Mouse (Mus musculus) retina, embryonic 14.5 days (tissue): ENCODE data around the gene Arntl.
A peak's percentile ranks its signal among the peaks of the same experiment; 100 is the strongest.
"Not testable (repeated sequence)": the region's sequence is repeated elsewhere in the genome, so short reads cannot be mapped to it uniquely, and the experiment has no call there.

Experiments
- DNase-seq: peaks from one replicate; pipeline ENCODE4 v3.0.0-alpha.2; 2015; ENCODE audit warnings: low spot score

Arntl gene

GRCm38 (mm10) chr7:113251001-113251400 is 43.7 kb downstream of the Arntl start:
- no peak for DNase-seq

- DNase-seq = no peak
These were observed 44.3 kb downstream of the Arntl start for GRCm38 (mm10) chr7:113251554-113251953.

DNA sequence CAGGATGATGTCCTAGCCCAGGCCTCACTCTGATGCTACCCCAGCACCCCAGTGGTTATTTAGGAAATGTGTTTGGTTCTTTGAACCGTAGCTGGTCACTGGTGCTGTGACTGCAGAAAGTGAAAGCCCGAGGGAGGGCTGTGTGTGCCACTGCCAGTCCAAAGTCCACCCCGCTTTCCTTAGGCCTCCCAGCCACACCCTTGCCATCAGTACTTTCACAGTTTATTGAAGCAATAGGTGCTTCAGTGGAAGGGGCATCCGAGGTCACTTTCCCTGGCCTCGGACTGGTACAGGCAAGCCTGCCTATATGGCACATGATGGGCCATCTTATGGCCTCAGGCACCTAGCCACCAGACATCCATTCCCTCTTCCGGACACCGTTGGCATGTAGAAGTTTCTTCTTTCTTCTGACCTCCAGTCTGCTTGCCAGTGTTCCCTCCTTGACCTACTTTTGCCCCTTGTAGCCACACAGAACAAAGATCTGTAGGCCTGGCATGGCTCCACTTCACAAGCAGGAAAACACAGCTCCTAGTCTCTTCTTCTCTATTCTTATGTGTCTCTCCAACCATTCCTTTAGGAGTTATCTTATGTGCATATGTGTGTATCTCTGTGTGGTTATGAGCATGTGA is 46.6 kb downstream of the Arntl start:
- no peak for DNase-seq

- peak; percentile 84 for DNase-seq
These were observed 48.8 kb downstream of the Arntl start for GRCm38 (mm10) chr7:113256046-113256445.

DNA sequence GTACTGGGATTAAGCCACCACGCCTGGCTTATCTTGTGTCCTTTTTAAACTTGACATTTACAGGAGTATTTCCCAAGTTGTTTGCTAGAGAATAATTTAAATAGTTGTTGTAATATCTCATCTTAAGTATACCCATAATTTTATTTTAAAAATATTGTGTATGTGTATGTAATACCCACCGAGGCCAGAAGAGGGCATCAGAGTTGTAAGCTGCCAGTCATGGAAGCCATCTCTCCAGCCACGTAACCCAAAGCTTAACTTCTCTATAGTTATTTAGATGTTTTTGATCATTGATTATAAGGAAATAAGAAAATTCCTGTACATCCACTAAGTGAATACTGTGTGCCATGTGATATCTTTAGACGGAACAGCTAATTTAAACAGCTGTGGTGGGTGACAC is 51.2 kb downstream of the Arntl start:
- DNase-seq = no peak

GRCm38 (mm10) chr7:113260321-113261167 is 53.3 kb downstream of the Arntl start:
- DNase-seq = peak; percentile 38

- no peak for DNase-seq
These were observed 54.4 kb downstream of the Arntl start for GRCm38 (mm10) chr7:113261690-113262089.

DNA sequence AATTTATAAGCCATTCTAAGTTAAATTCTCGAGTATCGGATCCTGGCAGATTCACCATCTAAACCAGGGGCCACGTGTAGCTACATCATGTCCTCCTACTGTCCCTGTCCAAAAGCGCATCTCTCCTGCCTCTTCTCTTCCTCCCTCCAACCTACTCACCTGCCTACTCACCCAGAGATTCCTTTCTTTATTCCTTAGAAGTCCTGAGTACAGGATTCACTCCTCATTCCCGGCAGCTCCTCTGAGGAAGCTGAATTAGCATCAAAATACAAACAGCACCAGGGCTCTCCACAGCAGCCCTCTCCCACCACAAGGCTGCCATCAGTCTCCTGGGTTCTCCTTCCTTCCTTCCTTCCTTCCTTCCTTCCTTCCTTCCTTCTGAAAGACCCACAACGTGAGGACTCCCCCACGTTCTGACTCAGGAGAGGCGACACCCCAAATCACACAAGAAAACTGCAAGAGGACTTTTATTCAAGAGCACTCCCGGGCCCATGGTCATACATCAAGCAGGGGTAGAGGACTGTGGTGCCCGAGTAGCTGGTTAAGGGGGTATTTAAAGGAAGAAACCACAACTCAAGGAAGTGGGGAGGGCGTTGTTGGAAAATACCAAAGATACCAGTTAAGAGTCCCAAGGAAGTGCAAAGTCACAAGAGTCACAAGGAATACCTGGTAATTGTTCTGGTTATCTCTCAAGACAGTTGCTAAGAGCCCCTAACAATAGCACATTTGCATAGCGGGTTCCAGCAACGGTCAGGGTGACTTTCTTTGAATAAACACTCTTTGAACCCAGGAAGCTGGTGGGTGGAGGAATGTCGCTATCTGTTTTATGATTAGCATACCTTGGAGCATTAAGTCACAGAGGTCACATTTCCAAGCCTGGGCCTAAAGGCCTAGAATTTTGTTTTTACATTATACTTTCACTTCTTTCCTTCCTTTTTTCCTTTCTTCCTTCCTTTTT is 55.5 kb downstream of the Arntl start:
- not testable (repeated sequence) for DNase-seq

DNA sequence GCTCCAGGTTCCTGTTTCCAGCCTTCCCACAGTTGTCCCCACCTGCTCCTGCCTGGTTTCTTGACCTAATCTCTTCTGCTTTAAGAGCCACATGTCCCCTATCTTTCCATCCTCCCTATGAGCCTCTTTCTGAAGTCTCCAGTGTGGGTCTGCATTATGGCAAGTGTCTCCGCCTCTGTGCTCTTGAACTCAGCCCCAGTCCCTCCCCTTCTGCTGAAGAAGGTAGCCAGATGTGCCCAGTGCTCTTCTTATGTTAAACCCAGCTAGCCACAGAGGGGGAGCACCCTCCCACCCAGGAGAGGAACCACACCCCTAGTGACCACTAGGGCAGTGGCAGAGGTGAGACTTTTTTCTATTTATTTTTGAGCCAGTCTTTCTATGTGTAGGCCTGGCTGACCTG is 56.7 kb downstream of the Arntl start:
- no peak for DNase-seq

- DNase-seq = peak; percentile 78
These were observed 61.0 kb downstream of the Arntl start for GRCm38 (mm10) chr7:113268287-113268686.

DNA sequence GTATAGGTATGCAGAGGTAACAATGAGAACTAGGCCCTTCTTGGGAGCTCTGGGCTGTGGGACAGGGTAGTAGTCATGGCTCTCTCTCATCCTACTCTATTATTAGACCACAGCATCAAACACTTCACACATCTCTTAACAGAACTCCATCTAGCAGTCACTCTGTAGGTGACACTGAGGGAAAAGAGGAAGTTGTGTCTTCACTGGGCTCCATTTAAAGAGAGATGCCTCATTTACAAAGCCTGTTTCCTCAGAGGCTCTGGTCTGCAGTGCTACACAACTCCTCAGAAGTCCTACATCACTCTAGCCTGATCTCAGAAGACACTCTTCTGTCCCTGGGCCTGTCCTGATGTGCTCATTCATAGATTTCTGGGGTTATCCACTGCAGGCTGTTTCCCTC is 61.8 kb downstream of the Arntl start:
- no peak for DNase-seq

- no peak for DNase-seq
These were observed 62.7 kb downstream of the Arntl start for GRCm38 (mm10) chr7:113269921-113270320.

DNA sequence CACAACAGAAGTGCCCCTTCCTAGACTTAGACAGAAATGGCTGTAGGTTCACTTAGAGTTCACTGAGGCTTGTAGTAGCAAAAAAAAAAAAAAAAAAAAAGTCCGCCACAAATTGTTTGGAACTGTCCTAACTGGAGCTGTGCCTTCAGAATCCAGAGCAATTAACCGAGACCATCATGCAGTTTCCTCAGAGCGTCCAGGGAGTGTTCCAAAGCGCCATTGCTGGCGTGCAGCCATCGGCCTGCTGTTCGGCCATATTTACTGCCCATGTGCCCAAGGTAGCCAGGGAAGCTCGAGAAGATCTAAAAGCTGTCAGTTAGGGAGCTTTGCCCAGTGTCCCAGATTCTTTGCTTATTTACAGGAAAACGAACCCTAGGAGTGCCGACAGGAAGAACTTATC is 63.3 kb downstream of the Arntl start:
- DNase-seq = no peak

DNA sequence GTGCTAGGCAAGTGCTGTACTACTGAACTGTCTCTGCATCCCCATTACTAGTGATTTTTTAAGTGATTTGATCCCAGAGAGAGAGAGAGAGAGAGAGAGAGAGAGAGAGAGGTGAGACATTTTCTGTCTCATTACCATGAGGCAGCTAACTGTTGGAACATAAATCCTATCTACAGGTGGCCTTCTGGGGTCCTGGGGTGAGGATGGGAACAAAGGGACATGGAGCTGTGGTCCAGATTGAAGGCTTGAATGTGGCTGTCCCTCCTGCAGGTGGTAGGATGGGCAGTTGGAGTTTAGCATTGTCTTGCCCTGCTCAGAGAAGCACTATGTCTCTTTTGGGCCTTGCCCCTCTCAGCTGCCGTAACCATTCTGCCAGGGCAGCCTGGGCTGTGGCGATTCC is 63.7 kb downstream of the Arntl start:
- DNase-seq = no peak

DNA sequence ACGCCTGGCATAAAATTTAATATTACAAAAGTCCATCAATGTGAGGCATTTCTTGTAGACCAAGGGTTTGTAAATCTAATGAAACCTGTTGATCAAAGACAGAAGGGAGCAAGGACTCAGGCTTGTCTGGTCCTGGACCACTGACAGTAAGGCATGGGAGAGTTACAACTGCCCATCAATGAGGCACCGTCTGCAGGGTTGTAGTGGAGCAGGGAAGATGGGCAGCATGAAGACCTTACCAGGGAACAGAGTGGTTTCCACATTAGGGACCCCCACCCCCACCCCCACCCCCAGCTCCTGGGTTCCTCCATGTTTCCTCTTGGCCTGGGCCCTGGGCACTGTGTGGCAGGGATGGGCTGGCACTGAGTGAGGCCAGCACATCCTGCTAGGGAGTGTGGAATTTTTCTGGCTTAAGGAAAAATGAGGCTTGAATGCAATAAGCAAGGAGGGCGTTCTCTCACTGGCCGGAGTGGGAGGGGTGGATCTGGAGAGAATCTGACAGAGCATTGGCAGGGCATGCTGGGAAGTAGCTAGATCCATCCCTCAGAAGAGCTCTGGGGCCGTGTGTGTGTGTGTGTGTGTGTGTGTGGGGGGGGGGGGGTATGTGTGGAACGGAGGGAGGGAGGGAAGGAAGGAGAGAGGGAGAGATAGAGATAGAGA is 65.2 kb downstream of the Arntl start:
- no peak for DNase-seq

DNA sequence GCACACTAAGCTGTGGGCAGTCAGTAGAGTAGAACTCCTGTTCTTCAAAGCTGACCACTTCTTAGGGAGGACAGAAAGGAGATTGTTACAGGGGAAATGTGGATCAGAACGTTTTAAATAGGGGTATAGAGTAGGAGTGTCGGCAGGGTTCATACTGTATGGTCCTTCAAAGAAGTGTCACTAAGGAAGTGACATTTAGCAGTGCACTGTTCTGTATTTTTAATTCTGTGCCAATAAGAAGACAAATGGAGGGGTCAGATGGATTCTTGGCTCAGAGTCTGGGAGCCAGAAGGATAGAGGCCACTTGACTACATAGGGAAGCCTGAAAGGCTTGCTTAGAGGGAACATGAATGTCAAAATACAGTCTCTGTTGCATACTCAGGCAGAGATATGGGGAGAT is 70.0 kb downstream of the Arntl start:
- DNase-seq = no peak

DNA sequence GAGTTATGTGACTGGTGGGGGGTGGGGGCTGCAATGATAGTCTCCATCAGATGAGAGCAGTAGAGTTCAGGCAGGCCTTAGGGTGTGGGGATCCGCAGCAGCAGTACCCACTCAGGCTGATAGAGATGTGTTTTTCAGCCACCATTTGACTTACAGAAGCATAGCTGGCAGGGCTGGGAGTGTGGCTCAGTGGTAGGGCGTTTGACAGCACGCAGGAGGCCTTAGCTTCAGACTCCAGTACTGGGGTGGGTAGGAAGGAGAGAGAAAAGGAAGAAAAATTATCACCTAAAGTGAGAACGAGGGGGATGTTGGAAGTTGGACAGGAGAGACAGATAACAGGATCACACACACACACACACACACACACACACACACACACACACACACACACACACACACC is 71.2 kb downstream of the Arntl start:
- no peak for DNase-seq

DNA sequence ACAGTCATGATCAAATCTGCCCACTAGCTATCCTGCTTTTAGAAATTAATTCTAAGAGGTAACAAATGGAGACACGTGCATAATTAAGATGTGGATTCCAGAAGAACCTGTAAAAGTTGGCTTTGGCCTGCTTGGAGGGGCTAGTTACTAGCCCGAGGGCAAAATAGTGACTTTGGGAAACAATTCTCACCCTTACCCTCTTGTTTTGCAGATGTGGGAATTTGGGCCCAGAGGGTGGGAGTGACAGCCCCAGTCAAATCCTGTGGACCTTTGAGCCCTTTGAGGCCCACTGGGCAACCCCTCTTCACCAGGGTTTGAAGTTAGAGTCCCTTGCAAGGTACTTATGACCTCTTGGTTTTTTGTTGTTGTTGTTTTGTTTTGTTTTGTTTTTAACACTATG is 72.0 kb downstream of the Arntl start:
- no peak for DNase-seq

GRCm38 (mm10) chr7:113285405-113285804 is 78.1 kb downstream of the Arntl start:
- no peak for DNase-seq

GRCm38 (mm10) chr7:113289211-113289610 is 81.9 kb downstream of the Arntl start:
- no peak for DNase-seq

DNA sequence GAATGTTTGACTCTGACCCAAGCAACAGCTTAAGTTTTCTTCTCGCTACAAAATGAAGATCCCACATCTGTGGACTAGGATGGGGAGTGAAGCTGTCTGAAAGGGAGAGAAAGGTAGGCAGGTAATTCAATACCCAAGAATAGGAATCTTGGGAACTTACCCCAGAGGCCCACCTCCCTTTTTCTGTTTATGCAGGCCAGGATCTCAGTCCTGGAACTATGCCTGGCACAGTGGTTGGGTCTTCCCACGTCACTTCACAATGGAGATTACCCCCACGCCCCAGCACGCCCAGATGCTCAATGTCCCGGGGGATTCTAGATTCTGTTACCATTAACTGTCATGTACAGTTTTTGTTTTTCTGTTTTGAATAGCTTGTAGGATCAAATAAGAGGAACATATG is 84.5 kb downstream of the Arntl start:
- no peak for DNase-seq

- no peak for DNase-seq
These were observed 84.9 kb downstream of the Arntl start for GRCm38 (mm10) chr7:113292193-113292592.
